Mouse (Mus musculus): ENCODE results near the gene Pkmyt1.

- TF ChIP-seq POLR2A (IDR thresholded peaks at IDR 0.05; ENCODE audit: insufficient read length, low read depth) (no peak), REST (IDR thresholded peaks at IDR 0.05; ENCODE audit: insufficient read depth, insufficient read length) (no peak), SRF (IDR thresholded peaks at IDR 0.05; ENCODE audit: control insufficient read depth, insufficient read length, low read depth) (no peak), MAX (IDR thresholded peaks at IDR 0.05; ENCODE audit: low read depth) (no peak)
Measured at GRCm38 (mm10) chr17:23762976-23763375, 36.8 kb downstream of the Pkmyt1 start.

All from myocyte (in vitro differentiated cells).